In the genomic region with DNA sequence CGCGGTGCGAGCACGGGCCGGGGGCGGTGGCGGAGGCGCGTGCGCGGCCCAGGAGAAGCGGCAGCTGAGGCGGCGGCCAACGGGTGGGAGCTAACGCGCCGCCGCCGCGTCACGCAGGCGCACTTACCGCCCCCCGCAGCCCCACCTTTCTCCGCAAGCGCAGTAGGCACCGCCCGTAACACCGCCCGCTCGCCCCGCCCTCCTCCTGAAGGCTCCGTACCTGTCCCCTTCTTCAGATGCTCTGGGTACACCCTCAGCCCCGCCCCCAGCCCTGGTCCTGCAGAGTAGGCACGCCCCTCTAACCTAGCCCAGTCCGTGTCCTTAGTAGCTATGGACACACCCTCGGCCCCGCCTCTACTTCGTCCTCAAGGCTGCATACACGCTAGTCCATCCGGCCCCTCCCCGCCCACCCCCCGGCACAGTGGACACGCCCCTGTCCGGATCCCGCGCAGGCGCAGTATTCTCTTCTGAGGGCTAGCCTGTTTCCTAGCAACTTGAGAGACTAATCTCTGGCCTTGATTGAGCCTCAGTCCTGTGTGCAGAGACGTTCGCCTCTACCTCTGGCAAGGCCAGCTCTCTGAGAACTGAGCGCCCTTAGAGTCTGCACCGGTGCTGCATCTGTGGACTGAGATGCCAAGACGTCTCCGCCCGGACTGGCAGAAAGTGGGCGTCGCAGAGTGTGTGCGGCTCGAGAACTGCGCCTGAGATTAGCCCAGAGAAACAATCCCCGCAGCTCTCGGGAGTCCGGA, we compare ENCODE assay signal across 8 mouse cellular contexts. TPM values are rescaled to one million over a fixed set of nuclear protein-coding genes. Genes with fewer than 3 reads are reported as not detected.
DNase-seq lines count a peak whose midpoint lies in the region; ATAC-seq lines count a peak whose summit lies in the region.

A gene (minus strand): TSS at position 124 of the 749 bp plus-strand sequence.

- DNase-seq in adipocyte (ENCODE audit: low spot score), result peak; percentile 100
- peak; percentile 99 for DNase-seq in embryo, embryonic 10 days (ENCODE audit: low spot score)
- peak; percentile 98 for DNase-seq in gastrocnemius, postnatal 10 days
- peak; percentile 99 for DNase-seq in induced T-regulatory cell, adult 2 months (ENCODE audit: low read depth)
- peak; percentile 98 to 99 for DNase-seq in left cerebral cortex, adult 9 months (ENCODE audit: low spot score in 2 of 2)
- DNase-seq in right cerebral cortex, postnatal 14 days, result peak; percentile 100
- DNase-seq in urinary bladder, postnatal 36 days (ENCODE audit: low spot score in 2 of 2), result peak; percentile 99 to 100

- ATAC-seq in megakaryocyte progenitor cell, adult 5-6 weeks (replicated peaks; ENCODE audit: poor library complexity), result peak; percentile 96

RNA-seq across cellular contexts. Expression of the gene that starts here (rescaled TPM):
- 10 to 100 TPM; 29.5 to 34.8 TPM for total RNA-seq in gastrocnemius, postnatal 10 days (2021)
- 12.5 and 13.2 TPM in 2 replicates for total RNA-seq in megakaryocyte progenitor cell, adult 5-6 weeks (2015)
- total RNA-seq in megakaryocyte progenitor cell, adult 5-6 weeks (2017), result 7.9 and 14.2 TPM in 2 replicates

Comparison
In these comparisons a context has a peak if more than half of its experiments do, and no peak if none do; other contexts are left out.
1. Peak in every context shown above with its lines: DNase-seq and ATAC-seq.